Mouse (Mus musculus): ENCODE data around the gene Pla2g4b. TPM values are rescaled to one million over a fixed set of nuclear protein-coding genes. Genes with fewer than 3 reads are reported as not detected.

Gene Pla2g4b
- total RNA-seq, 1 experiment: 2.7 TPM

DNA sequence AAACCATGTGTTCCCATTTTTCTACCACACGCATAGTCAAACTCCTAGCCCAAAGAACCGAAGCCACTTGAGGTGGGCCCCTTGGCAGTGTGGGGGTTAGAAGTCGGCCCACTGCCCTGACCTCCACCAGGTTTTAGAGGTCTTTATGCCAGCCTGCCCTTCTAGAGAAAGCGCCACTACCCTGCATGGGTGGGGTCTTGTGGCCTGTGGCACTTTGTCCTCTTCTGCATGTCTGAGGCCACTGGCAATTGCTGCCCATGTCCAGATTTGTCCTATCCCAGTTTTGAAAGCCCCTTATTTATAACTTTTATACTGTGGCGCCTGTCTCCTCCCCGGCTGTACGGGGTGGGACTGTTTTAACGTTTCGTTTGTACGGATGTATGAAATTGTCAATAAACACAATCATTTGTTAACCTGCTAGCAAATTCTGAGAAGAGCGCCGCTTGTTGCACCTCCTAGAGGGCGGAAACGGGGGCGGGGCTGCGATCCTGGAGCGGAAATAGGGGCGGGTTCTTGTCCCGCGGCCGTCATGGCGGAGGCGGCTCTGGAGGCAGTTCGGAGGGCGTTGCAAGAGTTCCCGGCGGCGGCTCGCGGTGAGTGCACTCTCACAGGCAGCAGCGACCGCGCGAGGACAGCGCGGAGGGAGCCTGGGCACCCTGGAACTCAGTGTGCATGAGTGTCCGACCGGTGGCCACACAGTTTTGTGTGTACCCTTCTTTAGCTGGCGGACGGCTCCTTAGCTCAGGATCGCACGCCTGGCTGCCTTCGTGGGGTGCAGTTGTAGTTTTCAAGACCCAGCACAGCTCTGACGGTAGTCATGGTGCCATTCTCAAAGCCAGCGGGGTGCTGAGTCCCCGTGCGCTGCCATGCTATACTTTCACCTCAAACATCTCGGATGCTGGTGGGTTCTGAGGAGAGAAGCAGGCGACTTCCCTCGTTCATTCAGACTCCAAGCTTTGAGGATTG lies 6.0 kb upstream of the Pla2g4b start, which contains the start of the genes Jmjd7 and Gm28042:
Gene Jmjd7, plus strand, starts transcription at position 500 of the 966 bp plus-strand sequence.
Gene Gm28042, plus strand, starts transcription at position 510 of the 966 bp plus-strand sequence.
- TF ChIP-seq ZNF384 (IDR thresholded peaks at IDR 0.05; ENCODE audit: low read depth, low read length): no peak
- no peak for TF ChIP-seq MAFK (IDR thresholded peaks at IDR 0.05; ENCODE audit: insufficient read depth, low read depth, low read length)
- no peak for TF ChIP-seq HCFC1 (IDR thresholded peaks at IDR 0.05; ENCODE audit: borderline replicate concordance, insufficient read depth, low read length)
- no peak for TF ChIP-seq ZC3H11A (IDR thresholded peaks at IDR 0.05; ENCODE audit: borderline replicate concordance, low read depth, low read length)
- no peak for TF ChIP-seq CHD2 (IDR thresholded peaks at IDR 0.05; ENCODE audit: low read depth, low read length)
- peak within 1 kb of the TSS; percentile 77 for H3K9ac ChIP-seq (ENCODE audit: insufficient read depth, low read depth, low read length, poor library complexity, severe bottlenecking)
- peak within 1 kb of the TSS; percentile 74 to 99 for H3K4me3 ChIP-seq (ENCODE audit: insufficient read depth in 1 of 2, low read depth in 1 of 2, low read length in 2 of 2, poor library complexity in 1 of 2, severe bottlenecking in 1 of 2)
- peaks cover 15% of the 10 kb centered on the region; the same call in 1 of the 2 replicates for H3K36me3 ChIP-seq (ENCODE audit: control insufficient read depth, insufficient read depth, low read length, poor library complexity, severe bottlenecking)
- no peaks in the 10 kb centered on the region for H3K9me3 ChIP-seq (ENCODE audit: control insufficient read depth, insufficient read depth, low read depth, low read length)
- H3K27ac ChIP-seq (ENCODE audit: insufficient read depth, low read depth, low read length, poor library complexity, severe bottlenecking): peak within 1 kb of the TSS; percentile 42; the same call in 1 of the 2 replicates
- in situ Hi-C loops (cut with MboI; ENCODE audit: low sequenced_read_pairs in 2 of 2, unreplicated experiment in 2 of 2): no loop called here
- peak; percentile 86 for DNase-seq (ENCODE audit: low read depth, low spot score)
- H3K4me1 ChIP-seq (ENCODE audit: control insufficient read depth in 2 of 2, insufficient read depth in 2 of 2, low read length in 2 of 2, poor library complexity in 1 of 2): peaks cover 0 to 4% of the 10 kb centered on the region in 2 experiments; a peak in 2 of 4 replicates

DNA sequence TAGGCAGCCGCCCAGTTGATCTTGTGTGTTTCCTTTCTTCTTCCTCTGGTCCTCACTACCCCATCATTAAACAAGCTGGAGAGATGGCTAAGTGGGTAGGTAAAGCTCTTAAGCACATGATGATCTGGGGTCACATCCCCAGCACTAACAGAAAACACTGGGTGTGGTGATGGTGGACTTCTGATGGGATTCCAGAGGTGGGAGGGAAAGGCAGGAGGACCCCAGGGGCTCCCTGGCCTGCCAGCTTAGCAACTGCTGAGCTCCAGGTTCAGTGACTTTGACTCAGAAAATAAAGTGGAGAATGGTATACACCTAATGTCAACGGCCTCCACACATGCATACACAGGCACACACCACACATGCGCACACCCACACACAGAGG lies 5.3 kb upstream of the Pla2g4b start:
- peak; percentile 20 for DNase-seq (ENCODE audit: low read depth, low spot score)
- Histone ChIP-seq H3K27ac (ENCODE audit: insufficient read depth, low read depth, low read length, poor library complexity, severe bottlenecking) (no peak overlapping the region), H3K9me3 (ENCODE audit: control insufficient read depth, insufficient read depth, low read depth, low read length) (no peaks in the 10 kb centered on the region), H3K4me1 (ENCODE audit: control insufficient read depth in 2 of 2, insufficient read depth in 2 of 2, low read length in 2 of 2, poor library complexity in 1 of 2) (peaks cover 0 to 4% of the 10 kb centered on the region in 2 experiments; a peak in 2 of 4 replicates), H3K4me3 (ENCODE audit: insufficient read depth in 1 of 2, low read depth in 1 of 2, low read length in 2 of 2, poor library complexity in 1 of 2, severe bottlenecking in 1 of 2) (peak overlapping the region; percentile 74 to 99), H3K9ac (ENCODE audit: insufficient read depth, low read depth, low read length, poor library complexity, severe bottlenecking) (peak overlapping the region; percentile 77), H3K36me3 (ENCODE audit: control insufficient read depth, insufficient read depth, low read length, poor library complexity, severe bottlenecking) (peaks cover 13% of the 10 kb centered on the region; the same call in 1 of the 2 replicates)
- no peak for TF ChIP-seq CHD2 (IDR thresholded peaks at IDR 0.05; ENCODE audit: low read depth, low read length)
- TF ChIP-seq HCFC1 (IDR thresholded peaks at IDR 0.05; ENCODE audit: borderline replicate concordance, insufficient read depth, low read length): no peak
- TF ChIP-seq ZC3H11A (IDR thresholded peaks at IDR 0.05; ENCODE audit: borderline replicate concordance, low read depth, low read length): no peak
- TF ChIP-seq MAFK (IDR thresholded peaks at IDR 0.05; ENCODE audit: insufficient read depth, low read depth, low read length): no peak
- TF ChIP-seq ZNF384 (IDR thresholded peaks at IDR 0.05; ENCODE audit: low read depth, low read length): no peak
- in situ Hi-C loops (cut with MboI; ENCODE audit: low sequenced_read_pairs in 2 of 2, unreplicated experiment in 2 of 2): no loop called here

DNA sequence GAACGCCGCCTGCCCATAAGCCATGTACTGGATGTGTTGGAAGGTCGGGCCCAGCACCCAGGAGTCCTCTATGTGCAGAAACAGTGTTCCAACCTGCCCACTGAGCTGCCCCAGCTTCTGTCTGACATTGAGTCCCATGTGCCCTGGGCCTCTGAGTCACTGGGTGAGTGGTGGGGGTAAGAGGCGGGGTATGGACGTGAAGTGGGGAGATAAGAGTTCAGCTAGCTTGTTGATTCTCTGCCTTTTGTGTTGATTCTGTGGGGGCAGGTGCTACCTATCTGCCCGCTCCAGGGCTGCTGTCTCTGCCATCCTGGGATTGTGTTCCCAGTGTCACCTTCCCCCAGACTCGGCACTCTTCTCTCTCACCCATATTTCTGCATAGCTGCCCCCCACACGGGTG lies 2.8 kb upstream of the Pla2g4b start:
- TF ChIP-seq HCFC1 (IDR thresholded peaks at IDR 0.05; ENCODE audit: borderline replicate concordance, insufficient read depth, low read length) (no peak), ZC3H11A (IDR thresholded peaks at IDR 0.05; ENCODE audit: borderline replicate concordance, low read depth, low read length) (no peak), MAFK (IDR thresholded peaks at IDR 0.05; ENCODE audit: insufficient read depth, low read depth, low read length) (no peak), ZNF384 (IDR thresholded peaks at IDR 0.05; ENCODE audit: low read depth, low read length) (no peak), CHD2 (IDR thresholded peaks at IDR 0.05; ENCODE audit: low read depth, low read length) (no peak)
- Histone ChIP-seq H3K36me3 (ENCODE audit: control insufficient read depth, insufficient read depth, low read length, poor library complexity, severe bottlenecking) (peaks cover 8% of the 10 kb centered on the region; the same call in 1 of the 2 replicates), H3K4me3 (ENCODE audit: insufficient read depth in 1 of 2, low read depth in 1 of 2, low read length in 2 of 2, poor library complexity in 1 of 2, severe bottlenecking in 1 of 2) (no peak overlapping the region; a peak in 1 of 4 replicates), H3K27ac (ENCODE audit: insufficient read depth, low read depth, low read length, poor library complexity, severe bottlenecking) (no peak overlapping the region), H3K9me3 (ENCODE audit: control insufficient read depth, insufficient read depth, low read depth, low read length) (no peaks in the 10 kb centered on the region), H3K9ac (ENCODE audit: insufficient read depth, low read depth, low read length, poor library complexity, severe bottlenecking) (no peak overlapping the region), H3K4me1 (ENCODE audit: control insufficient read depth in 2 of 2, insufficient read depth in 2 of 2, low read length in 2 of 2, poor library complexity in 1 of 2) (peaks cover 0 to 4% of the 10 kb centered on the region in 2 experiments; a peak in 2 of 4 replicates)
- in situ Hi-C loops (cut with MboI; ENCODE audit: low sequenced_read_pairs in 2 of 2, unreplicated experiment in 2 of 2): no loop called here
- DNase-seq (ENCODE audit: low read depth, low spot score): no peak

DNA sequence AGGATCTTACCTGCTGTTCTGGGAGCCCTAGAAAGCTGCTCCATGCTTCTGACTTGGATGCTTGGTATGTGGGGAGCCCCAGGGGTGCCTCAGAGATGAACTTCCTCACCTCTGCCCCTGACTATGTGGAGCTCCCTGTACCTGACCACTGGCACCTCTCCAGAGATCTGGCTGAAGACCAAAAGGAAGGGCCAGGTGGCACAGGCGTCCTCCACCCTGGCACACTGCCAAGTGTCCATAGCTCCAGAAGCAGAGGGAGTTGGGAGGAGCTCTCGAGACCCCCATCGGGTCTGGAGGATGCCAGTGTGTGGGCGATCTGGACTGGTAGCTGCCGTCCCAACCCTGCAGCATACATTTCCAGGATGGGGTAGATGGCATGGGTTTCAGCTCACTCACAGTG lies 509 bp downstream of the Pla2g4b start:
- no peak overlapping the region for H3K4me3 ChIP-seq (ENCODE audit: insufficient read depth in 1 of 2, low read depth in 1 of 2, low read length in 2 of 2, poor library complexity in 1 of 2, severe bottlenecking in 1 of 2)
- in situ Hi-C loops (cut with MboI; ENCODE audit: low sequenced_read_pairs in 2 of 2, unreplicated experiment in 2 of 2): no loop called here
- no peak overlapping the region for H3K9ac ChIP-seq (ENCODE audit: insufficient read depth, low read depth, low read length, poor library complexity, severe bottlenecking)
- no peaks in the 10 kb centered on the region for H3K9me3 ChIP-seq (ENCODE audit: control insufficient read depth, insufficient read depth, low read depth, low read length)
- H3K27ac ChIP-seq (ENCODE audit: insufficient read depth, low read depth, low read length, poor library complexity, severe bottlenecking): no peak overlapping the region
- TF ChIP-seq ZC3H11A (IDR thresholded peaks at IDR 0.05; ENCODE audit: borderline replicate concordance, low read depth, low read length) (no peak), CHD2 (IDR thresholded peaks at IDR 0.05; ENCODE audit: low read depth, low read length) (no peak), HCFC1 (IDR thresholded peaks at IDR 0.05; ENCODE audit: borderline replicate concordance, insufficient read depth, low read length) (no peak), MAFK (IDR thresholded peaks at IDR 0.05; ENCODE audit: insufficient read depth, low read depth, low read length) (no peak), ZNF384 (IDR thresholded peaks at IDR 0.05; ENCODE audit: low read depth, low read length) (no peak)
- H3K4me1 ChIP-seq (ENCODE audit: control insufficient read depth in 2 of 2, insufficient read depth in 2 of 2, low read length in 2 of 2, poor library complexity in 1 of 2): no peaks in the 10 kb centered on the region
- no peak for DNase-seq (ENCODE audit: low read depth, low spot score)
- H3K36me3 ChIP-seq (ENCODE audit: control insufficient read depth, insufficient read depth, low read length, poor library complexity, severe bottlenecking): peaks cover 8% of the 10 kb centered on the region; the same call in 1 of the 2 replicates

Measured in ES-E14 (cell line).